In the genomic region with DNA sequence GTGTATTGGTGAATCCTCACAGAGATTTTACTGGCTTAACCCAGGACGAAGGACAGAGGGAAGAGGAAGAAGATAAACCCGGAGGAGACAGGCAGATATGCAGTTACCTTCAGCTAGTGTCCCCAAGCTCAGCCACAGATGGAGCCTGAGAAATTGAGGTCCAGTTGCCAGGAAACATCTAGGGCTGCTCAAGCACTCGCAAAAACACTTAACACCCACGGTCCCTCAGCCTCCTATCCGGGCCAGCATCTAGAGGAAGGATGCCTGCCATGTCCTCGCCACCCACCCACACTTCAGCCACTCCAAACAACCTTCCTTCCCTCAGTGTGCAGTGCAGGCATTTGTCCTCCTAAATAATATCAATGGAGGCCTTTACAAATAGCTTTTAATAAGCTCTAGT, we compare ENCODE assay signal across 17 mouse cellular contexts.
A peak's percentile ranks its signal among the peaks of the same experiment; 100 is the strongest.
DNase-seq lines count a peak whose midpoint lies in the region; TF ChIP-seq lines count a peak whose summit lies in the region.
"Had no signal": no experiment of that assay in that cellular context is flagged by ENCODE, and none has a peak within 500 bp of the region (broad histone marks: within the 10 kb centered on the region; RNA-seq: fewer than 3 reads in every experiment).

No protein-coding gene starts in this region.

- 45% methylated on average over 6 of the region's 6 CpGs for WGBS in olfactory bulb, adult 2 months
- 45% methylated on average over 6 of the region's 6 CpGs for WGBS in heart, adult 2 months

- no peak overlapping the region for H3K4me3 ChIP-seq in olfactory bulb, adult 2 months (ENCODE audit: insufficient read depth, low read depth, low read length)
- H3K4me3 ChIP-seq in heart, adult 2 months, result no peak overlapping the region
- H3K4me3 ChIP-seq: forebrain, embryonic 13.5 days; limb, embryonic 15.5 days had no signal

- TF ChIP-seq CTCF in olfactory bulb, adult 2 months (IDR thresholded peaks at IDR 0.05; ENCODE audit: insufficient read depth, low read depth, low read length), result no peak
- TF ChIP-seq CTCF in heart, adult 2 months (IDR thresholded peaks at IDR 0.05), result no peak

- DNase-seq in right cerebral cortex, adult 18-20 months, result peak; percentile 87
- DNase-seq in right cerebral cortex, postnatal 4 days, result no peak
- peak; percentile 17 to 29 for DNase-seq in layer of hippocampus, postnatal 36 days
- DNase-seq in embryo, embryonic 11 days, result no peak
- no peak for DNase-seq in heart, adult 2 months
- no peak for DNase-seq in gastrocnemius, postnatal 4 days (ENCODE audit: low spot score in 2 of 2)
- DNase-seq: cerebellum, adult 18-20 months; gastrocnemius, postnatal 14 days; heart, postnatal 36 days; kidney, adult 8-10 months; kidney, postnatal 36 days; lung, embryonic 14.5 days; thymus, postnatal 4 days had no signal

- H3K4me1 ChIP-seq in olfactory bulb, adult 2 months (ENCODE audit: control insufficient read depth, insufficient read depth, low read length), result peaks cover 11% of the 10 kb centered on the region
- H3K4me1 ChIP-seq in heart, adult 2 months (ENCODE audit: control insufficient read depth, insufficient read depth, low read length), result no peaks in the 10 kb centered on the region
- H3K4me1 ChIP-seq: limb, embryonic 15.5 days had no signal

- no peak for TF ChIP-seq EP300 in heart, adult 2 months (IDR thresholded peaks at IDR 0.05; ENCODE audit: insufficient read depth, low read depth, low read length)

- intact Hi-C loops in heart, adult 2 months (cut with DNase I), result no loop called here

- no peaks in the 10 kb centered on the region for H3K27me3 ChIP-seq in heart, adult 2 months (ENCODE audit: control insufficient read depth, insufficient read depth, low read length)
- H3K27me3 ChIP-seq: forebrain, embryonic 13.5 days; limb, embryonic 15.5 days had no signal

- 0 out of 2 replicates have a peak overlapping the region, but pooled peaks have one; percentile 6 for H3K27ac ChIP-seq in olfactory bulb, adult 2 months (ENCODE audit: insufficient read depth, low read depth, low read length)
- no peak overlapping the region for H3K27ac ChIP-seq in heart, adult 2 months
- H3K27ac ChIP-seq: forebrain, embryonic 13.5 days; limb, embryonic 15.5 days; stomach, postnatal 0 days had no signal

- no peak overlapping the region for H3K9ac ChIP-seq in heart, adult 2 months (ENCODE audit: low read depth, low read length)
- H3K9ac ChIP-seq: forebrain, embryonic 13.5 days; limb, embryonic 15.5 days; lung, embryonic 14.5 days had no signal

- no peaks in the 10 kb centered on the region for H3K36me3 ChIP-seq in heart, adult 2 months (ENCODE audit: control insufficient read depth, insufficient read depth, low read length)
- H3K36me3 ChIP-seq: limb, embryonic 15.5 days had no signal

- no peaks in the 10 kb centered on the region for H3K79me2 ChIP-seq in heart, adult 2 months (replicated peaks; ENCODE audit: control insufficient read depth, insufficient read depth, low read length)

- no peak for TF ChIP-seq POLR2A in olfactory bulb, adult 2 months (IDR thresholded peaks at IDR 0.05; ENCODE audit: insufficient read depth, low read depth, low read length)
- TF ChIP-seq POLR2A in heart, adult 2 months (IDR thresholded peaks at IDR 0.05; ENCODE audit: insufficient read depth, low read depth, low read length), result no peak

Comparison
In these comparisons a context has a peak if more than half of its experiments do, and no peak if none do; other contexts are left out.
1. DNase-seq: peak in right cerebral cortex, adult 18-20 months (single experiment) and layer of hippocampus, postnatal 36 days (2 of 2); none in right cerebral cortex, postnatal 4 days (single experiment), embryo, embryonic 11 days (single experiment), heart, adult 2 months (0 of 2) and gastrocnemius, postnatal 4 days (0 of 2).